Mouse (Mus musculus): ENCODE measurements around the gene Rps9.
A peak's percentile ranks its signal among the peaks of the same experiment; 100 is the strongest.
"Not testable (repeated sequence)": the region's sequence is repeated elsewhere in the genome, so short reads cannot be mapped to it uniquely, and the experiment has no call there.

The Rps9 gene

GRCm38 (mm10) chr7:3694949-3695305 lies 8.9 kb upstream of the Rps9 start:
- not testable (repeated sequence) for DNase-seq (ENCODE audit: low spot score in 2 of 2)

- no peak for DNase-seq (ENCODE audit: low spot score in 2 of 2)
Observed at GRCm38 (mm10) chr7:3698471-3698870, 5.3 kb upstream of the Rps9 start.

GRCm38 (mm10) chr7:3703148-3703878 lies 480 bp upstream of the Rps9 start:
- DNase-seq (ENCODE audit: low spot score in 2 of 2) = no peak

DNA sequence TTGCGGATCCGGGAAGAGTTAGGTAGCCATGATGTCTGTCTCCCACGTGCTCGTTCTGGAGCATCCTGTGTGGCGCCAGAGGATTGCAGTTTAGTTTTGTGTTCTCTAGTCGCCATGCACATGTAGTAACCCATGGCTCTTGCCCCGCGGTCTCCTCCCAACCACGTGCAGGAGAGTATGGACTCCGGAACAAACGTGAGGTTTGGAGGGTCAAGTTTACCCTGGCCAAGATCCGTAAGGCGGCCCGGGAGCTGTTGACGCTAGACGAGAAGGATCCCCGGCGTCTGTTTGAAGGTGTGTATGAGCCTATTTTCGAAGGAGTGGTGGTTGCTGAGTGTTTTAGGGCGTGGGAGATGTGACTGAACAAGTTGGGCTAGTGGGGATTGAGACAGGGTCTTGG lies 682 bp downstream of the Rps9 start:
- DNase-seq (ENCODE audit: low spot score in 2 of 2) = no peak

DNA sequence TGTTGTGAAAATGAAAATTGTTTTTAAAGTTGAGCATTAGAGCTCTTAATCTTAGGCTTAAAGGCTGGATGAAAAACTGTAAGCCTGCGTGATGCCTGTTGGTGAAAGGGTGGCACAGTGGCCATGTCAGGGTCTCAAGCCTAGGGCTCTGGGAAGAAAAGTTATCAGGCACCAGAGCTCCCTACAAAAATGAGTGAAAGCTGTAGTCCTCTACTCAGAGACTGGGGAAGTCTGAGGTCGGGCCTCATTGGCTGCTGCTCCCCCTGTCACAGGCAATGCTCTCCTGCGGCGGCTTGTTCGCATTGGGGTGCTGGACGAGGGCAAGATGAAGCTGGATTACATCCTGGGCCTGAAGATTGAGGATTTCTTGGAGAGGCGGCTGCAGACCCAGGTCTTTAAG lies 1.7 kb downstream of the Rps9 start:
- not testable (repeated sequence) for DNase-seq (ENCODE audit: low spot score in 2 of 2)

DNA sequence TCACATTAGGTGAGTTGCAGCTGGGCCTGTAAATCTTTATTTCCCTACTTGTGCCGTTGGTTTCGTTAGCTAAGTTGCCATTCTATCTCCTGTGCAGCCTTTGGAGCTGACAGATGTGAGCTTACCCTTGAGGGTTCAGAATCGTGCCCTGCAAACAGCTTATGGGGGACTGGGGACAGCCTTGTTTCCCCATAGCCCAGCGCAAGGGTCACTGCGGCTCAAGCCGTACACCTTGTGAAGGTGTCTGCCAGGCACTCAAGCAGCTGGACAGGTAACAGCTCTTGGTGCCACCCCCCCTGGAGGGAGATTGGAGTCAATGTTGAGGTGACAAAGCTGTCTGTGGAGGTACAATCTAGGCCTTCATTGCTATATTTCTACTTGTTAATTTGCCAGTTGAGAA lies 2.1 kb downstream of the Rps9 start:
- DNase-seq (ENCODE audit: low spot score in 2 of 2) = no peak

DNA sequence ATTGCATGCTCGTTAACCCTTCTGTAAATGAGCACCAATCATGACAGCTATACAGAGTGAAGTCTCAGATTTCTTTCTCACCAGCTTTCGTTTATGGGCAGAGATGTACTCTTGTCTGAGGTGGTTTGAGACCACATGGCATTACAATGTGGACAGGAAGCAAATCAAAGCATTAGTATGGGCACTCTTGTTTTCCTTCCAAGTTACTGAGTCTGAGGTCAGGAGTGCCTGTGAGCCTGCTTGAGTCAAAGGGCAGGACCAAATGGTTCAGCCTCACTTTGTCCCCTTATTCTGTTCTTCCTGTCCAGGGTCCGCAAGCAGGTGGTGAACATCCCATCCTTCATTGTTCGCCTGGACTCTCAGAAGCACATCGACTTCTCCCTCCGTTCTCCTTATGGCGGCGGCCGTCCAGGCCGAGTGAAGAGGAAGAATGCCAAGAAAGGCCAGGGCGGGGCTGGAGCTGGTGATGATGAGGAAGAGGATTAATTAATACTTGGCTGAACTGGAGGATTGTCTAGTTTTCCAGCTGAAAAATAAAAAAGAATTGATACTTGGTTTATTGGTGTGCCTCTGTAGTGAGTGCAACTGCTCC lies 2.6 kb downstream of the Rps9 start:
- no peak for DNase-seq (ENCODE audit: low spot score in 2 of 2)

GRCm38 (mm10) chr7:3707027-3707426 lies 3.2 kb downstream of the Rps9 start:
- peak in 1 of 2 experiments; percentile 10 for DNase-seq (ENCODE audit: low spot score in 2 of 2)

DNA sequence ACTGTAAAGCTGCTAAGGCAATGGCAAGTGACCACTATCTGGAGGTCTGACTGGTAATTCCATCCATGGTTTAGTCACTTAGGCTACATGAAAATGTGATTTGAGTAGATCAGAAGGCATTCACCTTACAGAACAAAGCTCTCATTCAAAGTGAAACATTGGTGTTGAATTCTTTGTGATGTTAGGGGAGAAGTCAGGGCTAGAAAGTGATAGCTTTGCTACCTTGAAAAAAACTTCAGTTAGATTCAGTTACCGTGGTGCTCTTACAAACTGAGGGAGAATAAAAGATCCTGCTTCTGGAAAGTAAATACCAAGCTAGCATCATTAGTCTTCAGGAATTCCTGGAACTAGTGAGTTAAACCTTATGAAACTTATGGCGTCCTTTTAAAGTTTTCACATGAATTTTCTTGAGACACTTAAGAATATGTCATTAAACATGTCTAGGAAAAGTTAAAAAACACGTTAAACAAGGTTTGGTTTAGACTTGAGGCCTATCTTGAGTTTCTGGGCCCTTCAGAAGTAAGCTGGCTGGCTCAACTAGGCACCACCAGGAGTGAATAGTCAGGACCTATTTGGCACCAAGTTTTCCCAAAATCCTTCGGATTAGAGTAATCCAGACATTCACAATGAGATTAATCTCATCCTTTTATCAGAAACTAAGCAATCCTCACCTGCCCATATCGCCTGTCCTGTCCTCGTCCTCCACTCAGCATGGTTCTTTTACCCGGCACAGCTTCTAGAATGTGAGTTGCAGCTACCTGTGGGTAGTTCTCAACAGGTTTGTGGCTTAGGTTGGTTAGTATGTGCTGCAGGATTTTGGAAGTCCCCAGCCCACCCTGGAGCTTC lies 4.0 kb downstream of the Rps9 start:
- DNase-seq (ENCODE audit: low spot score in 2 of 2) = no peak

DNA sequence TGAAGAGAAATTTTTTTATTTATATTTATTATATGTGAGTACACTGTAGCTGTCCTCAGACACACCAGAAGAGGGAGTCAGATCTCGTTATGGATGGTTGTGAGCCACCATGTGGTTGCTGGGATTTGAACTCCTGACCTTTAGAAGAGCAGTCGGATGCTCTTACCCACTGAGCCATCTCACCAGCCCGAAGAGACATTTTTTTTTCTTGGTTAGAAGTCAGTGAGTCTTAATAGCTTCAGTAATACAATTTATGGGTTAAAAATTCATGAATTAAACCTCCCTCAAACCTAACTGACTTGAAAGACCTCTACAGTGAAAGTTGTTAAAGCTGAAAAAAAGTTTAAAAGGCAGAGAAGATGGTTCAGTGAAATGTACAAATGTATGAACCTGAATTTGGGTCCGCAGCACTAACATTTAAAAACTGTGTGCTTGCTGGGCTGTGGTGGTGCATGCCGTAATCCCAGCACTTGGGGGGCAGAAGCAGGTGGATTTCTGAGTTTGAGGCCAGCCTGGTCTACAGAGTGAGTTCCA lies 4.7 kb downstream of the Rps9 start:
- DNase-seq (ENCODE audit: low spot score in 2 of 2) = not testable (repeated sequence)

- DNase-seq (ENCODE audit: low spot score in 2 of 2) = no peak
Observed at GRCm38 (mm10) chr7:3709000-3709399, 5.2 kb downstream of the Rps9 start.

- DNase-seq (ENCODE audit: low spot score in 2 of 2) = no peak
Observed at GRCm38 (mm10) chr7:3712264-3712942, 8.6 kb downstream of the Rps9 start.

DNA sequence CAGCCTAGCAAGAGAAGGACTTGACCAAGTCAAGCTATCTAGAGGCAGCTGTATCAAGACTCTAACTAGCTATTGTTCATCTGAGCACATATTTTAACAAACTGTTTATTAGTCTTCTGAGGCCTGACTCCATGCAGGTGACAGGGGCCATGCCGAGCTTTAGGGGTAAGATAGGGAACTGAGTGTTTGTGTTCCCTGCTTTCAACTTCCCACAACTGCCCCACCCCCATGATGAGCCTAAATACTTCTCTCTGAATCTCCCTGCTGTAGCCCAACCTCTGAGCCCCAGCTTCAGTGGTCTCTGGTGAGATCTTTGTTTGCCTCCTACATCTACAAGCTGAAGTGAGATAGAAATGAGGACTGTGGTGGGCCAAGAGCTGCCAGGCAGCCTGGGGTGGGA lies 11.5 kb downstream of the Rps9 start:
- DNase-seq (ENCODE audit: low spot score in 2 of 2) = no peak

DNA sequence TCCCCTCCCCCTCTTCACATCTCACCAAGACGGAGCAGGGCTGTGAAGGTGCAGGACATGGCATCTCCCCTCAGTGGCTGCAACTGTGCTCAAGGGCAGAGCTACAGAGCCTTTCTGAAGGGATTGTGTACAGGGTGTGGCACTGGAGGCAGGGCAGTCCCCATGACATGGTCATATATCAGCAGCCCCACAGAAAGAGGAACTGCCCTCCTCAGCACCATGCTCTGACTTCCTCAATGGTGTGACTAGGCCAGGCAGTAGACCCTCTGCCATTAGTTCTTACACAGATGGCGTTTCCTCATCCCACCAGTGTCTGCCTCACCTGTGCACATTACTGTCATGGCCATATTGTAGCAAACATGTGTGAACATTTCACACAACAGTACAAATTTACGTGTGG lies 16.5 kb downstream of the Rps9 start, which contains the start of gene Pirb:
Gene Pirb, minus strand, starts transcription at position 124 of the 400 bp plus-strand sequence.
- DNase-seq (ENCODE audit: low spot score in 2 of 2) = not testable (repeated sequence)

GRCm38 (mm10) chr7:3725459-3725858 lies 21.7 kb downstream of the Rps9 start:
- DNase-seq (ENCODE audit: low spot score in 2 of 2) = not testable (repeated sequence)

- DNase-seq (ENCODE audit: low spot score in 2 of 2) = not testable (repeated sequence)
Observed at GRCm38 (mm10) chr7:3732675-3733074, 28.9 kb downstream of the Rps9 start.

All from urinary bladder, adult 18-20 months (tissue).